Mouse (Mus musculus): ENCODE measurements around the gene Itpr3. TPM values are rescaled to one million over a fixed set of nuclear protein-coding genes. Genes with fewer than 3 reads are reported as not detected.

The Itpr3 gene
- polyA plus RNA-seq, 1 experiment from 2014 or later: 2.2 TPM

DNA sequence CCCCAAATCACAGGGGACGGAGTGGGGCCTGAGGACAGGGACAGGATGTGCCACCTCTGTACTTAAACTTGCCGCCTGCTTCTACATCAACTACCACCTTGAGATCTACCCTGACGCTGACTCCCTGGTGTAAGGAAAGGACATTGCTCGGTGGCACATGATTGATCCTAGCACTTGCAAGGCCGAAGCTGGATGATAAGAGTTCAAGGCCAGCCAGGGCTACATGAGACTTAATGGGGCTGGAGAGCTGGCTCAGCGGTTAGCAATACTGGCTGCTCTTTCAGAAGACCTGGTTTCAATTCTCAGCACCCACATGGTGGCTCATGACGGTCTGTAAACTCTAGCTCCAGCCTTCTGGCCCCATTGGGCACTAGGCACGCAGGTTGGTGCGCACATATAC, 35.4 kb upstream of the Itpr3 start:
- Histone ChIP-seq H3K9ac (ENCODE audit: low read length) (no peak overlapping the region), H3K27ac (ENCODE audit: low read length) (no peak overlapping the region), H3K4me3 (ENCODE audit: low read length) (no peak overlapping the region), H3K36me3 (ENCODE audit: control insufficient read depth, insufficient read depth) (peaks cover 32% of the 10 kb centered on the region), H3K4me2 (ENCODE audit: low read depth, low read length) (no peak overlapping the region), H3K4me1 (ENCODE audit: control insufficient read depth, insufficient read depth, low read length) (peaks cover 7% of the 10 kb centered on the region; the same call in 1 of the 2 replicates), H3K27me3 (ENCODE audit: control insufficient read depth, insufficient read depth, low read length) (no peaks in the 10 kb centered on the region), H3K9me3 (replicated peaks; ENCODE audit: control insufficient read depth, low read length) (no peaks in the 10 kb centered on the region)
- ATAC-seq (replicated peaks; ENCODE audit: extremely low read depth, insufficient read depth, low FRiP score): no peak
- 92% methylated on average over 9 of the region's 9 CpGs for WGBS

DNA sequence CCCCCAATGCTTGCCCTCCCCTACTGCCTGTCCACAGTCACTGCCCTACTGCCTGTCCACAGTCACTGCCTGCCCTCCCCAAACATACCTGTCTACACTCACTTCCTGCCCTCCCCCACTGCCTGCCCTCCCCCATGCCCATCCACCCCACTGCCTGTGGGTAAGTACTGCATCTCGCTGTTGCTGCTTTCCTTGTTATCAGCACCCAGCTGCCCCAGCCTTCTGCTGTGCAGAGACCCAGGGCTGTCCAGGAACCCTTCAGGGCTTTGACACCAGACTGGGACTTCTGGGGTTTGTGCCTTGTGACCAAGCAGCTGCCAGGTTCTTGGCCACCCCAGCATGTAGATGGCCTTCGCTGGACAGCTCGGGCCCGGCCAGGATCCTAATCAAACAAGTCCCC, 33.8 kb upstream of the Itpr3 start:
- H3K36me3 ChIP-seq (ENCODE audit: control insufficient read depth, insufficient read depth): peaks cover 32% of the 10 kb centered on the region
- no peaks in the 10 kb centered on the region for H3K9me3 ChIP-seq (replicated peaks; ENCODE audit: control insufficient read depth, low read length)
- peaks cover 15% of the 10 kb centered on the region for H3K4me1 ChIP-seq (ENCODE audit: control insufficient read depth, insufficient read depth, low read length)
- no peak overlapping the region for H3K27ac ChIP-seq (ENCODE audit: low read length)
- no peak overlapping the region for H3K9ac ChIP-seq (ENCODE audit: low read length)
- no peak overlapping the region for H3K4me3 ChIP-seq (ENCODE audit: low read length)
- no peak for ATAC-seq (replicated peaks; ENCODE audit: extremely low read depth, insufficient read depth, low FRiP score)
- H3K27me3 ChIP-seq (ENCODE audit: control insufficient read depth, insufficient read depth, low read length): no peaks in the 10 kb centered on the region
- 78% methylated on average over 4 of the region's 4 CpGs for WGBS
- no peak overlapping the region for H3K4me2 ChIP-seq (ENCODE audit: low read depth, low read length)

DNA sequence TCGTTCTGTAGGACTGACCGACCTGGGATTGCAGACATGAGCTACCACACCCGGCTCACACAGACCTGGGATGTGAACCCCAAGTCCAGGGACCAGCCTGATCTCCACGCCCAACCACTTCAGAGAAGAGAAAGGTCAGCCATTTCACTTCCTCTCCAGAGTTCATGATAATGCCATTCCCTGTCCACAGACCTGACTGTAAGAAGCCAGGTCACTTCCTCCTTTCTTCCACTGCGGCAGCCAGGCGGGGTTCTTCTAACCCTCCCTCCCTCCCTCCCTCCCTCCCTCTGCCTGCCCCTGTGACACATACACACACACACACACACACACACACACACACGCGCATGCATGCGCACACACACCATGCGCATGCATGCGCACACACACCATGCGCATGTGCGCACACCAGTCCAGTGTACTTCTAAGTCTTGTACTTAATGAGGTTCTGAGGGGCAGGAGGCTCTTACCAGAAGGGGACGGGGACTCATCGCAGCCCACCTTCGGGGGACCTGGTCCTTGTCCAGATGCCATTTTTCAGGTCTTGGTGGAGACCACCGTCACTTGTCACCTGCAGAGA, 31.7 kb upstream of the Itpr3 start:
- H3K4me3 ChIP-seq (ENCODE audit: low read length): no peak overlapping the region
- peaks cover 16% of the 10 kb centered on the region for H3K4me1 ChIP-seq (ENCODE audit: control insufficient read depth, insufficient read depth, low read length)

DNA sequence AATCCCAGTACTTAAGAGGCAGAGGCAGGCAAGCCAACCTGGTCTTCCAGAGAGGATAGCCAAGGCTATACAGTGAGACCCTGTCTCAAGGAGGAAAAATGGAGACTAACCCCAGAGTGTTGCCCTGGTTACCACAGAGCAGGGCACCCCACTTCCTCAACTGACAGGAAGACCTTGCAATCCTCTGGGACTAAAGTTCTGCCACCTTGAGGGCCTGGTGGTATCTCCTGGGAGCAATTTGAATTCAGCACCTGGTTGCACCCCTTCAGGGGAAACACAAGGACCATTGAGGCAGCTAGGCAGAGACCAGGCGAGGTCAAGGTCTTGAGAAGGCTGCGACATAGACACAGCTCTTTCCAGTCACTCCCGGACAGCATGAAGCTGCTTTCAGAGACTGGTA, 31.2 kb upstream of the Itpr3 start:
- ATAC-seq (replicated peaks; ENCODE audit: extremely low read depth, insufficient read depth, low FRiP score): no peak
- Histone ChIP-seq H3K9ac (ENCODE audit: low read length) (no peak overlapping the region), H3K4me3 (ENCODE audit: low read length) (no peak overlapping the region), H3K36me3 (ENCODE audit: control insufficient read depth, insufficient read depth) (peaks cover 24% of the 10 kb centered on the region), H3K4me1 (ENCODE audit: control insufficient read depth, insufficient read depth, low read length) (peaks cover 16% of the 10 kb centered on the region), H3K9me3 (replicated peaks; ENCODE audit: control insufficient read depth, low read length) (no peaks in the 10 kb centered on the region), H3K4me2 (ENCODE audit: low read depth, low read length) (no peak overlapping the region), H3K27ac (ENCODE audit: low read length) (no peak overlapping the region), H3K27me3 (ENCODE audit: control insufficient read depth, insufficient read depth, low read length) (no peaks in the 10 kb centered on the region)
- WGBS: 90% methylated on average over 3 of the region's 3 CpGs

More for the DNA sequence above, 31.7 kb upstream of the Itpr3 start:
- no peak overlapping the region for H3K27ac ChIP-seq (ENCODE audit: low read length)
- 90% methylated on average over 17 of the region's 17 CpGs for WGBS
- H3K27me3 ChIP-seq (ENCODE audit: control insufficient read depth, insufficient read depth, low read length): no peaks in the 10 kb centered on the region
- no peak overlapping the region for H3K9ac ChIP-seq (ENCODE audit: low read length)
- no peak overlapping the region for H3K4me2 ChIP-seq (ENCODE audit: low read depth, low read length)
- H3K9me3 ChIP-seq (replicated peaks; ENCODE audit: control insufficient read depth, low read length): no peaks in the 10 kb centered on the region
- ATAC-seq (replicated peaks; ENCODE audit: extremely low read depth, insufficient read depth, low FRiP score): no peak
- H3K36me3 ChIP-seq (ENCODE audit: control insufficient read depth, insufficient read depth): peaks cover 26% of the 10 kb centered on the region

DNA sequence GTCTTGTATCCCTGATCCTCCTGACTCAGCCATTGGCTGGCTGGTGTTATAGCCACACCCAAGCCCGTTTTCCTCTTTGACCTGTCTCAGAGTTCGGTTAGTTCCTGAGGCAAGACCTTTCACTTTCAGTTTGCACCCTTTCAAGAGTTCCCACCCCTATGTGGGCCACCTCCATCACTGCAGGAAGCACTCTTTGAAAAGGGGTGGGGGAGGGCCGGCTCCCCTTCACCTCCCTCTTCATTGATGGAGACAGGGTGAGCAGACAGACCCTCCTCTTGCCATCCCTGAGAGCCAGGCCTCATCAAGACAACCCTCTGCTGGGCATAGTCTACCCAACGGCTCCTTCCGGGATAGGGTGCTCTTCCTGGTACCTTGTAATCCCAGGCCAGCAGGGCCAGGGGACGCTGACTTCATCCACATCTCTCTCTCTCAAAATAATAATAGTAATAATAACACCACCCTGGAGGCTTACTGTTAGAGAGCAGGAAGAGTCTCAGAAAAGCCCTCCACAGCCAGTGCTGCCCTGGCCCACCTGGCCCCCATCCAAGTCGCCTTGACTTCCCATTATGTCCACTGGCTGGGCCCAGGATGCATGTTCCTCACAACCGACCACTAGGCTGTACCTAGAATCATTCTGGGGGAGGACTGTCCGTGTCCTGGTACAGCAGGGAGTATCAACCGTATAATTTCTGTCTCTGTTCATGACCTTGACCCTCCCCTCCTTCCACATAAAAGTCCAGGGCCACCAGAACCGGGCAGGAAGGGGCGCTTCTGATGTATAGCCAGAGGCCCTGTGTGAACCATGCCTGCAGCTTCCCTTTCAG, 29.4 kb upstream of the Itpr3 start:
- Histone ChIP-seq H3K27ac (ENCODE audit: low read length) (peak overlapping the region; percentile 89), H3K27me3 (ENCODE audit: control insufficient read depth, insufficient read depth, low read length) (no peaks in the 10 kb centered on the region), H3K9ac (ENCODE audit: low read length) (peak overlapping the region; percentile 99), H3K4me1 (ENCODE audit: control insufficient read depth, insufficient read depth, low read length) (peaks cover 16% of the 10 kb centered on the region), H3K36me3 (ENCODE audit: control insufficient read depth, insufficient read depth) (peaks cover 8% of the 10 kb centered on the region), H3K9me3 (replicated peaks; ENCODE audit: control insufficient read depth, low read length) (no peaks in the 10 kb centered on the region), H3K4me3 (ENCODE audit: low read length) (peak overlapping the region; percentile 92), H3K4me2 (ENCODE audit: low read depth, low read length) (peak overlapping the region; percentile 93)
- 19% methylated on average over 12 of the region's 12 CpGs for WGBS
- ATAC-seq (replicated peaks; ENCODE audit: extremely low read depth, insufficient read depth, low FRiP score): peak; percentile 25; the same call in 1 of the 2 replicates

DNA sequence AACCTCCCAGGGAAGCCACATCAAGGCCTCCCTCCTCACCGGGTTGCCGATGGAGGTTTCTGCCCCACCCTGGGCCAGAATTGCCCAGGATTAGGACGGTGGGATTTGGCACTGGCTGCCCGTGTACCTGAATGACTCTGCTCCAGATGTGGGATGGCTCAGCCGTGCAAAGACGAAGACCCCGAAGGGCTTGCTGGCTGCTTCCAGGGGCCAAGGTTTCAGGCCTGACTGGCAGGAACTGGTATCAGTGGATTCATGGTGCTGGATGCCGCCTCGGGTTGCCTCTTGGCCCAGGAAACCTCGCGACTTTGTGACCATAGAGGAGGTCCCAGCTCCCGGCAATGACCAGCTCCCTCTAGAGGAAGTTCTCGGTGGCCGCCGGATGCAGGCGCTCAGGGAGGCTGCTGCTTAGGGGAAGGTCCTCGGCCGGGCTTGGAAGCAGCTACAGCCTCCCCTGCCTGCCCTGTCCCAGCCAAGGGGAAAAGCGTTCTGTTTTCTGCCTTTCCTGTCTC, 28.8 kb upstream of the Itpr3 start:
- no peaks in the 10 kb centered on the region for H3K9me3 ChIP-seq (replicated peaks; ENCODE audit: control insufficient read depth, low read length)
- peak overlapping the region; percentile 99 for H3K9ac ChIP-seq (ENCODE audit: low read length)
- peaks cover 7% of the 10 kb centered on the region for H3K36me3 ChIP-seq (ENCODE audit: control insufficient read depth, insufficient read depth)
- peak overlapping the region; percentile 93 for H3K4me2 ChIP-seq (ENCODE audit: low read depth, low read length)
- H3K4me3 ChIP-seq (ENCODE audit: low read length): peak overlapping the region; percentile 92
- peak overlapping the region; percentile 89 for H3K27ac ChIP-seq (ENCODE audit: low read length)
- 1% methylated on average over 19 of the region's 19 CpGs for WGBS
- peaks cover 16% of the 10 kb centered on the region for H3K4me1 ChIP-seq (ENCODE audit: control insufficient read depth, insufficient read depth, low read length)
- no peaks in the 10 kb centered on the region for H3K27me3 ChIP-seq (ENCODE audit: control insufficient read depth, insufficient read depth, low read length)
- ATAC-seq (replicated peaks; ENCODE audit: extremely low read depth, insufficient read depth, low FRiP score): peak; percentile 83

DNA sequence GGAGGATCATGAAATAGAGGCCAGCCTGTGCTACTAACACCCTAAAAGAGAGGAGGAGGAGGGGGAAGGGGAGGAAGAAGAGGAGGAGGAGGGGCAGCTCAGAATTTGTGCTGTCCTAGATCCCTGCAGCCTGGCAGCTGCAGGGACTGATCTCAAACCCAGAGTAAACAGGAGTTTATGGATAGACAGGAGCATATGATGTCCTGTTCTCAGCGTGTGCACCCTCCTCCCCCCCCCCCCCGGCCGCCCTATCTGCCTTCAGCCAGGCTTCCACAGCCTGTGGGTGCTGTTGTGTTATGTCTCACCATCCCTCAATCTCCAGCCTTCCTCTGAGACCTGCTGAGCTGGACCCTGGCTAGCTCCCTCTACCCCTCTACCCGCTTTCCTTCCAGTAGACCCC, 28.2 kb upstream of the Itpr3 start, which contains the start of gene Bak1:
Gene Bak1 (minus strand): TSS at position 101 of the 400 bp plus-strand sequence.
- no peak for ATAC-seq (replicated peaks; ENCODE audit: extremely low read depth, insufficient read depth, low FRiP score)
- H3K4me2 ChIP-seq (ENCODE audit: low read depth, low read length): peak within 1 kb of the TSS; percentile 93
- H3K36me3 ChIP-seq (ENCODE audit: control insufficient read depth, insufficient read depth): peaks cover 7% of the 10 kb centered on the region
- peak within 1 kb of the TSS; percentile 89 for H3K27ac ChIP-seq (ENCODE audit: low read length)
- WGBS: 46% methylated on average over 2 of the region's 4 CpGs
- H3K4me3 ChIP-seq (ENCODE audit: low read length): peak within 1 kb of the TSS; percentile 92
- H3K9ac ChIP-seq (ENCODE audit: low read length): peak within 1 kb of the TSS; percentile 99
- no peaks in the 10 kb centered on the region for H3K9me3 ChIP-seq (replicated peaks; ENCODE audit: control insufficient read depth, low read length)
- H3K27me3 ChIP-seq (ENCODE audit: control insufficient read depth, insufficient read depth, low read length): no peaks in the 10 kb centered on the region
- H3K4me1 ChIP-seq (ENCODE audit: control insufficient read depth, insufficient read depth, low read length): peaks cover 16% of the 10 kb centered on the region

DNA sequence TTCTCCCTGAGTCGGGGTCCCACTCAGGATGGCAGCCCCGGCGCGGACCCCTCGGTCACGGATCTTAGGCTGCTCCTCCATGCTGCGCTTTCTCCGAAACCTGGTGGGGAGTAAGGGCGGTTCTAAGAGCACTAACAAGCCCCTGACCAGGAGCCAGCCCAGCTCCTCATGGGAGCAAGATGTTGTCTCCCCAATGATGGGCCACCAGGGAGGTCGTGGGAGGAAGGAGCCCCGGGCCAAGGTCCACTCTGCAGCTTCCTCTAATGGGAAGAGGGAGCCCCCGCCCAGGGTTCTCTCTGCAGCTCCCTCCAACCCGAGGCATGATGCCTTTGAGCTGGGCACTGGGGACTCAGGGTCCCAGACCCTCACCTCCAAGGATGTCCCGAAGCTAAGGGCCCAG, 27.7 kb upstream of the Itpr3 start:
- WGBS: 89% methylated on average over 14 of the region's 14 CpGs
- H3K4me3 ChIP-seq (ENCODE audit: low read length): no peak overlapping the region
- H3K36me3 ChIP-seq (ENCODE audit: control insufficient read depth, insufficient read depth): peaks cover 4% of the 10 kb centered on the region; the same call in 1 of the 2 replicates
- H3K27ac ChIP-seq (ENCODE audit: low read length): no peak overlapping the region
- no peak overlapping the region for H3K9ac ChIP-seq (ENCODE audit: low read length)
- ATAC-seq (replicated peaks; ENCODE audit: extremely low read depth, insufficient read depth, low FRiP score): no peak
- H3K27me3 ChIP-seq (ENCODE audit: control insufficient read depth, insufficient read depth, low read length): no peaks in the 10 kb centered on the region
- H3K4me1 ChIP-seq (ENCODE audit: control insufficient read depth, insufficient read depth, low read length): peaks cover 16% of the 10 kb centered on the region
- no peaks in the 10 kb centered on the region for H3K9me3 ChIP-seq (replicated peaks; ENCODE audit: control insufficient read depth, low read length)
- H3K4me2 ChIP-seq (ENCODE audit: low read depth, low read length): no peak overlapping the region

DNA sequence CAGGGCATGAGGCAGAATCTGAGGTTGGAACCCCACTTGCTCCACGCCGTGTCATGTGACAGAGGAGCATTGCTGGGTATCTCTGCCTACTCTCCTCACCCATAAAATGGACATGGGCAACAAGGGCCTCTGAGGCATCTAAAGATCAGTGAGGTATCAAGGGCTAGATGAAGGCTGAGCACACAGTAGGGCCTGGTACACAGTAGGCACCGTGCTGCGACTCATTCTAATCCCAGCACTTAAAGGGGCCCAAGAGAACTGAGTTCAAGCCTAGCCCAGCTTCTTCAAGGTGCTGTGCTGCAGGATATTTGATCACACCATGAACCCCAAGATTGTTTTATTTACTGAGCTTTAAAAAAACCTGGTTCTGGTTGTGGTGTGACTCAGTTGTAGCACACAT, 26.2 kb upstream of the Itpr3 start:
- Histone ChIP-seq H3K36me3 (ENCODE audit: control insufficient read depth, insufficient read depth) (no peaks in the 10 kb centered on the region), H3K27me3 (ENCODE audit: control insufficient read depth, insufficient read depth, low read length) (no peaks in the 10 kb centered on the region), H3K27ac (ENCODE audit: low read length) (no peak overlapping the region), H3K9ac (ENCODE audit: low read length) (no peak overlapping the region), H3K4me3 (ENCODE audit: low read length) (no peak overlapping the region), H3K4me1 (ENCODE audit: control insufficient read depth, insufficient read depth, low read length) (peaks cover 16% of the 10 kb centered on the region), H3K9me3 (replicated peaks; ENCODE audit: control insufficient read depth, low read length) (no peaks in the 10 kb centered on the region), H3K4me2 (ENCODE audit: low read depth, low read length) (no peak overlapping the region)
- 95% methylated on average over 4 of the region's 4 CpGs for WGBS
- no peak for ATAC-seq (replicated peaks; ENCODE audit: extremely low read depth, insufficient read depth, low FRiP score)

All from heart, embryonic 16.5 days (tissue).